Mouse (Mus musculus) stomach, postnatal 0 days (tissue): ENCODE results near the gene Cox19.

Experiments used
- CTCF ChIP-seq: IDR thresholded peaks from 2 replicates; pipeline ENCODE4 v1.5.1; 2016; ENCODE audit warnings: antibody characterized with exemption, low read depth, mild to moderate bottlenecking, moderate library complexity
- EP300 ChIP-seq: optimal IDR thresholded peaks from 2 replicates; pipeline ENCODE3; 2016; ENCODE audit warnings: antibody characterized with exemption

DNA sequence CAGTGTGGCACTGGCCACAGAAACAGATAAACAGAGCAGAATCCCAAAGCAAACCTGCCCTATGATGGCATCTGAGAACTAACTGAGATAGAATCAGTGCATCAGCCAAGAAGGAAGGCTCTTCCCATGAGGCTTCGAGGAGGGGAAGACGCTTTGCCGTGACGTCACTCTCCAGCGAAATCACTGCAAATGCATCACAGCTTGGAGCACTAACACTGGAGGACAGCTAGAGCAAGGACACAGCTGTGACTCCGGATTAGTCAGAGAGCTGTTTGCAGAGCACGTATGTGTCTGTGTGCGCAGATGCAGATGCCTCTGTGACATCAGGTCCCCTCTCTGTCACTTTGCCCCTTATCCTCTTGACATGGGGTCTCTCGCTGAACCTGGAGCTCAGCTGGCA, 39.4 kb downstream of the Cox19 start:
- TF ChIP-seq CTCF, result no peak
- no peak for TF ChIP-seq EP300
